Mouse (Mus musculus) thymus, postnatal 36 days (tissue): ENCODE measurements around the gene Magi2.

Source experiments
- DNase-seq, 2 experiments: peaks; one replicate each; pipeline ENCODE4 v3.0.0; 2022; ENCODE audit warnings: mixed read lengths in 2 of 2

The Magi2 gene

GRCm38 (mm10) chr5:20087083-20087482, 860.2 kb downstream of the Magi2 start:
- DNase-seq, result no peak

GRCm38 (mm10) chr5:20103869-20104268, 877.0 kb downstream of the Magi2 start:
- DNase-seq, result no peak

- no peak for DNase-seq
Observed at GRCm38 (mm10) chr5:20104496-20104895, 877.7 kb downstream of the Magi2 start.

DNA sequence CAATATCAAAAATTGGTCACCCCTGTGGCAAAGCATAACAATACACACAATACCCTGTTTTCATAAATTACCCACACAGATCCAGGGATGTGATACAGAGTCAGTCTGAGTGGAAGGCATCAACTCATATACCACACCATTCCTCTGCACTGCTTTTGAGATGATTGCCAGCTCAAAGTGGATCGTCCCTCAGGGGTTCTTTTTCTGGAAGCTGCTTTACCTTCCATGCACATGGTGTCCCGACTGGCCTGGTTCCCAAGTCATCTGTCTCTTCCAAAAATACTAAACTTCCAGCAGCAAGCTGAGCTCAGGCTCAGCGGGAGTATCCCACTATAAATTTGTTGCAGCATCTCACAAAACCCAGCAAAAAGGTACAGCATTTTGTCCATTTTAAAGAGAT, 882.7 kb downstream of the Magi2 start:
- no peak for DNase-seq

DNA sequence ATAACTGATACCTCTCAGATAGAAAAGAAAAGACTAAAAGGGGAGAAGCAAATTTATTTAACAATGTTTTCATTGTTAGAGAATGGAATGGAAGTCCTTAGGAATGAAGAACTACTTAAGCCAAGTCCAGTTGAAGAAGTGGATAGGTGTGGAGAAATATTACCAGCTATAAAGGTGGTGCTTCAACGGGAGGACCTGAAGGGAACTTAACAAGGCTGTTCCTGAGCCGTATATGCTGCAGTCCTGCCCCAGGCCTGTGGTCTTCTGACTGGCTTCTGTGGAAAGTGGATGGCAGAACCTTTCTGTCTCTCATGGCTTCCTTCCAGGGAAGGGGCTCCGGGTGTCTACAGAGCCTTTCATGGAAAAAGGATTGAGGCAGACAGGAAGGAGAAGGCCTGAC, 890.3 kb downstream of the Magi2 start:
- no peak for DNase-seq

GRCm38 (mm10) chr5:20140235-20140634, 913.4 kb downstream of the Magi2 start:
- no peak for DNase-seq

- DNase-seq, result no peak
Observed at GRCm38 (mm10) chr5:20140662-20141444, 914.0 kb downstream of the Magi2 start.

- DNase-seq, result no peak
Observed at GRCm38 (mm10) chr5:20153359-20154125, 926.7 kb downstream of the Magi2 start.

DNA sequence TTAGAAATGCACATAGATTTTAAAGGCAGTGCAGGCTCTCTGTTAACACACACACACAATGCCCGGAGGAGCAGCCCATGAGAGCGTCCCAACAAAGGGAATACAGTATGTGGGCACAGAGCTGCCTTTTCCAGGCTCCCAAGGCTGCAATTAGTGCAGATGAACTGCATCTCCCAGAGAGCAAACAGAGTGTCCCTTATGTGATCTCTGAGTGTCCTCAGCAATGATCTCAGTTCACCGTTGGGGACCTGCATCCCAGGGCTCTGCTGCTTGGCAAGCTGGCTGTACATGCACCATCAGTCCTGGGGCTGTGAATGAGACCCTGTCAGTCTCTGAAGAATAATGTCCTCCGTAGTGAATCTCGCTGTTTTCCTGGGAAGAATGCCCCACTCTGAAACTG, 969.9 kb downstream of the Magi2 start:
- DNase-seq, result no peak

- DNase-seq, result no peak
Observed at GRCm38 (mm10) chr5:20197395-20197794, 970.6 kb downstream of the Magi2 start.

DNA sequence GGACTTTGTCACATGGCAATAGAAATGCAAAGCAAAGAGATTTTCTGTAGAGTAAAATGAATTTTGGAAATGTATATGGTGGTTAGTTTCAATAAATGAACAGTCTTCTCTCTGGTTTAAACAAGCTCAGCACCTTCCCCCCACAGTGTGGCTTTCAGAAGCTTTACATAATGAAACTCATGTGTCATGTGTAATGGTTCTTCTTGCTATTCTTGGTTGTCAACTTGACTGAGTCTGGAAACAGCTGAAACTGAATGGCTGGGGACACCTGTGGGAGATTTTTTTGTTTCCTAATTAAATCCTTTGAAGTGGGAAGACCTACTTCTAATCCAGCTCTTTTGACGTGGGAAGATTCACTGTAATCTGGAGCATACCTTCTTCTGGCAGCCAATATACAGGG, 974.5 kb downstream of the Magi2 start:
- DNase-seq, result no peak

GRCm38 (mm10) chr5:20208110-20208509, 981.3 kb downstream of the Magi2 start:
- no peak for DNase-seq

DNA sequence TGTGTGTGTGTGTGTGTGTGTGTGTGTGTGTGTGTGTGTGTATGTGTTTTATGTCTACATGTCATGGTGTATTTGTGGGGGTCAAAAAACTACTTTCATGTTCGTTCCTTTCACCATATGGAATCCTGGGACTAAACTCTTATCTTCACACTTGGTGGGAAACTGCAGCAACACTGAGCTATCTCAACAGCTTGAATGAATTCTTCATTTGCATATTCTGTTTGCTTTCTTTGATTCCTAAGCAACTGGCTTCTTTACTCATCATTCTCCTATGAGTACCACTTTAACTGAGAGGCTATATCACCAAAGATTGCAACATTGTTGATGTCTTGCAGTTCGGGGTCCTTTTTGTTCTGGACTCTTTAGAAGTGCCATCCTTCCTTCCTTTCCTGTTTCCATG, 986.5 kb downstream of the Magi2 start:
- DNase-seq, result no peak

GRCm38 (mm10) chr5:20226471-20227210, 999.8 kb downstream of the Magi2 start:
- no peak for DNase-seq

DNA sequence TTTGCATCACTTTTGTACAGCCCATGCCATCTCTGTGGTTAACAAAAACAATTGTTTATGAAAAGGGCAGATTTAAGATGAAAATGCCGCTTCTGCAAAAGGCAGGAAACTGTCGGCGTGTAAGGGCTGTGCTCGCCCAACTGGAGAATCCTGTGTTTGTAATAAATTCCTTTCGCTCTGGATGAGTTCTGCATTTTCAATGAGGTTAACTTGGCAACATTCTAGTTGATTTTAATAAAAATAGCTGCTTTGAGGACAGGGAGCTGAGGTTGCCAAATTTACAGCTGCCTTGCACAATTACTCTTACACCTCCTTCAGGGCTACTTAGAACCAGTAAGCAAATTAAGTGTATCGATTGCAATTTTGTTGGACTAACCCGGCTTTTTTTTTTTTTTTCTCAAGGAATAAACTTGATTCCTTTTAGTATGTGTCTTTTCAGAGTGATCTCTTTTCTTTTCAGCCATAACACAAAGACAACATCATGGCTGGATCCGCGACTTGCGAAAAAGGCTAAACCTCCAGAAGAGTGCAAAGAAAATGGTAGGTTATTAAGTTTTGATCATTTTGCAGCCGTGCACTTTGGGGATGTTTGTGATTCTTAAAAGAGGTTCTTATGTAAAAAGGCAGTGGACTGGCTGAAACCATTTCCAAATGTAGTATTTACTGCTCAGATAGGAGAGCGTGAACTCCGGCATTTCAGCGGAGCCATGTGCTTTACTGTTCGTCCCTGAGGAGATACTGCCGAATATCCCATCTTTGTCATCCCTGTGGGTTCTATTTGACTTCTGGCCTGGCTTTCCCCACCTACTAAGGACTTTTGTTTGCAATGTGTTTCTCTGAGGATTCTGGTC, 1001.3 kb downstream of the Magi2 start:
- DNase-seq, result no peak

DNA sequence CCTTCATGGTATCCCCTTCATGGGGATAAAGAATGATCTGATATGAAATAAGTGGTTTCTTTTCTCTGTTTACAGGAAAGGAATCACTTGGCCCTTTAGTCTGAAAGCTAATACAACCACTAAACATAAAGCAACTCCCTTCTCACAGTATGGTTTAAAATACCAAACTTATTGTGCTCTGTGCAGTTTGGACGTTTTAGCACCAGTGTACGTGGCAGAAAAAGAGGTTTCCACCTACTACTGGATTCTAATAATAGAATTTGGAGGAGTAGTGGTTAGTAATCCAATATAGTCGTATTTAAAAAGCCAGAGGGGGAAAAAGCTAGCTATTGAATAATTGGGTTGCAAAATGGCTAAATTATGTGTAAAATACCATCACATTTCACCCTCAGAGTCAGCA, 1005.1 kb downstream of the Magi2 start:
- DNase-seq, result no peak

GRCm38 (mm10) chr5:20241523-20241922, 1014.7 kb downstream of the Magi2 start:
- DNase-seq, result no peak

- no peak for DNase-seq
Observed at GRCm38 (mm10) chr5:20242496-20242895, 1015.7 kb downstream of the Magi2 start.

DNA sequence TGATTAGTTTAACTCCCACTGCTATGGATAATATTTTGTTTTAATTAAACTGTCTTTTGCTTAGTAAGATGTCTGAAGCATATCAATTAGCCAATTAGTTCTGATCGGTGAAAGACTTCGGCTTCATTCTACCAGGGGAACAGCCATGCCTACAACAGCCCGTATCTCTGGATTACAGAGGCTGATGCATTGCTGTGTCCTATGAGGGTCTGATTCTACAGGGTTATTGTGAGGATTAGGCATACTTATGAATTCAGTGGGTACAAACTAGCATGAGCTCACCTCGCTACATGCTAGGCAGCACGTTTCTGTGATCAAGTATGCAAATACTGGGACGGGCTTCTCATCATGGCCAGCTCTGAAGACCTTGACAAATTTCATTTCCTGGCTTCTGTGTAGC, 1022.5 kb downstream of the Magi2 start:
- no peak for DNase-seq

- DNase-seq, result no peak
Observed at GRCm38 (mm10) chr5:20251541-20251940, 1024.7 kb downstream of the Magi2 start.

GRCm38 (mm10) chr5:20256150-20256868, 1029.5 kb downstream of the Magi2 start:
- DNase-seq, result no peak

DNA sequence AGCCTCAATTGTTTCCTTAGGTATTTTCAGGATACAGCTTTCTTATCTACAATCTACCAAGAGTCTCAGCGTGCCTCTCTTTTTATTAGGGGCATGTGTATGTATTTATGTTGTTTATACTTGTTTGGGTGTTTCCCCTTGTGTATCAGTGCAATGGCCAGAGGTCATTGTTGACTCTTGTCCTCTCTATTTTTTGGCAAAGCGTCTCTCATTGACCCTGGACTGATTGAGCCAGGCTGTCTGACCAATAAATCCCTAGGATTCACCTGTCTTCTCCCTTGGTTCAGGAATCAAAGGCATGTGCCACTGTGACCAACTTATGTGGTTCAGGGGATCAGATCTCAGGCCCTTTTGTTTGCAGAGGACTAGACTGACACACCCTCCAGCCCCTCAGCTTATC, 1030.1 kb downstream of the Magi2 start:
- DNase-seq, result no peak
